Mouse (Mus musculus): ENCODE measurements at regions not wholly inside any gene's neighbourhood (a gene's known extent, or its start where the extent isn't known, plus 50 kb on each side); places are given as distances from the start of the nearest gene placed in this dataset.

GRCm38 (mm10) chr6:24263796-24264195 is 95.9 kb upstream of the Slc13a1 start:
- Histone ChIP-seq H3K9ac (ENCODE audit: low read length) (no peak overlapping the region), H3K4me3 (ENCODE audit: control insufficient read depth in 1 of 2, insufficient read depth in 1 of 2, low read depth in 1 of 2, low read length in 2 of 2) (no peak overlapping the region), H3K27me3 (ENCODE audit: control insufficient read depth, insufficient read depth, low read length) (no peaks in the 10 kb centered on the region), H3K27ac (replicated peaks in 1 of 2; ENCODE audit: control insufficient read depth in 1 of 2, insufficient read depth in 1 of 2, low read depth in 2 of 2, low read length in 2 of 2) (no peak overlapping the region), H3K4me1 (ENCODE audit: control insufficient read depth in 2 of 2, insufficient read depth in 2 of 2, low read length in 2 of 2) (no peaks in the 10 kb centered on the region), H3K36me3 (ENCODE audit: control insufficient read depth, insufficient read depth, low read length) (no peaks in the 10 kb centered on the region), H3K9me3 (ENCODE audit: control insufficient read depth, low read length) (no peaks in the 10 kb centered on the region), H3K4me2 (ENCODE audit: low read length) (no peak overlapping the region)
- no peak for ATAC-seq (ENCODE audit: insufficient number of reproducible peaks, insufficient read depth, low FRiP score, low read depth)
- WGBS, result 88% methylated on average over 4 of the region's 4 CpGs

- H3K4me1 ChIP-seq (ENCODE audit: control insufficient read depth in 2 of 2, insufficient read depth in 2 of 2, low read length in 2 of 2), result no peaks in the 10 kb centered on the region
- no peak overlapping the region for H3K9ac ChIP-seq (ENCODE audit: low read length)
- 79% methylated on average over 5 of the region's 5 CpGs for WGBS
- no peak overlapping the region for H3K4me3 ChIP-seq (ENCODE audit: control insufficient read depth in 1 of 2, insufficient read depth in 1 of 2, low read depth in 1 of 2, low read length in 2 of 2)
- no peaks in the 10 kb centered on the region for H3K27me3 ChIP-seq (ENCODE audit: control insufficient read depth, insufficient read depth, low read length)
- H3K27ac ChIP-seq (replicated peaks in 1 of 2; ENCODE audit: control insufficient read depth in 1 of 2, insufficient read depth in 1 of 2, low read depth in 2 of 2, low read length in 2 of 2), result no peak overlapping the region
- no peaks in the 10 kb centered on the region for H3K9me3 ChIP-seq (ENCODE audit: control insufficient read depth, low read length)
- no peak for ATAC-seq (ENCODE audit: insufficient number of reproducible peaks, insufficient read depth, low FRiP score, low read depth)
- H3K4me2 ChIP-seq (ENCODE audit: low read length), result no peak overlapping the region
- no peaks in the 10 kb centered on the region for H3K36me3 ChIP-seq (ENCODE audit: control insufficient read depth, insufficient read depth, low read length)
Observed at GRCm38 (mm10) chr6:24262578-24262977, 94.7 kb upstream of the Slc13a1 start.

- Histone ChIP-seq H3K9me3 (ENCODE audit: control insufficient read depth, low read length) (no peaks in the 10 kb centered on the region), H3K4me1 (ENCODE audit: control insufficient read depth in 2 of 2, insufficient read depth in 2 of 2, low read length in 2 of 2) (no peaks in the 10 kb centered on the region), H3K9ac (ENCODE audit: low read length) (no peak overlapping the region), H3K27ac (replicated peaks in 1 of 2; ENCODE audit: control insufficient read depth in 1 of 2, insufficient read depth in 1 of 2, low read depth in 2 of 2, low read length in 2 of 2) (no peak overlapping the region), H3K27me3 (ENCODE audit: control insufficient read depth, insufficient read depth, low read length) (no peaks in the 10 kb centered on the region), H3K36me3 (ENCODE audit: control insufficient read depth, insufficient read depth, low read length) (no peaks in the 10 kb centered on the region), H3K4me2 (ENCODE audit: low read length) (no peak overlapping the region), H3K4me3 (ENCODE audit: control insufficient read depth in 1 of 2, insufficient read depth in 1 of 2, low read depth in 1 of 2, low read length in 2 of 2) (no peak overlapping the region)
- no peak for ATAC-seq (ENCODE audit: insufficient number of reproducible peaks, insufficient read depth, low FRiP score, low read depth)
- 87% methylated on average over 1 of the region's 1 CpGs for WGBS
Observed at GRCm38 (mm10) chr6:24245591-24245990, 77.7 kb upstream of the Slc13a1 start.

- H3K36me3 ChIP-seq (ENCODE audit: control insufficient read depth, insufficient read depth, low read length), result no peaks in the 10 kb centered on the region
- ATAC-seq (ENCODE audit: insufficient number of reproducible peaks, insufficient read depth, low FRiP score, low read depth), result no peak
- H3K27ac ChIP-seq (replicated peaks in 1 of 2; ENCODE audit: control insufficient read depth in 1 of 2, insufficient read depth in 1 of 2, low read depth in 2 of 2, low read length in 2 of 2), result no peak overlapping the region
- no peak overlapping the region for H3K9ac ChIP-seq (ENCODE audit: low read length)
- 60% methylated on average over 1 of the region's 1 CpGs for WGBS
- H3K9me3 ChIP-seq (ENCODE audit: control insufficient read depth, low read length), result no peaks in the 10 kb centered on the region
- no peak overlapping the region for H3K4me3 ChIP-seq (ENCODE audit: control insufficient read depth in 1 of 2, insufficient read depth in 1 of 2, low read depth in 1 of 2, low read length in 2 of 2)
- H3K27me3 ChIP-seq (ENCODE audit: control insufficient read depth, insufficient read depth, low read length), result no peaks in the 10 kb centered on the region
- no peak overlapping the region for H3K4me2 ChIP-seq (ENCODE audit: low read length)
- no peaks in the 10 kb centered on the region for H3K4me1 ChIP-seq (ENCODE audit: control insufficient read depth in 2 of 2, insufficient read depth in 2 of 2, low read length in 2 of 2)
Observed at GRCm38 (mm10) chr6:24238541-24238940, 70.6 kb upstream of the Slc13a1 start.

- Histone ChIP-seq H3K4me2 (ENCODE audit: low read length) (no peak overlapping the region), H3K36me3 (ENCODE audit: control insufficient read depth, insufficient read depth, low read length) (no peaks in the 10 kb centered on the region), H3K9me3 (ENCODE audit: control insufficient read depth, low read length) (no peaks in the 10 kb centered on the region), H3K27ac (replicated peaks in 1 of 2; ENCODE audit: control insufficient read depth in 1 of 2, insufficient read depth in 1 of 2, low read depth in 2 of 2, low read length in 2 of 2) (no peak overlapping the region), H3K27me3 (ENCODE audit: control insufficient read depth, insufficient read depth, low read length) (no peaks in the 10 kb centered on the region), H3K4me1 (ENCODE audit: control insufficient read depth in 2 of 2, insufficient read depth in 2 of 2, low read length in 2 of 2) (no peaks in the 10 kb centered on the region), H3K9ac (ENCODE audit: low read length) (no peak overlapping the region), H3K4me3 (ENCODE audit: control insufficient read depth in 1 of 2, insufficient read depth in 1 of 2, low read depth in 1 of 2, low read length in 2 of 2) (no peak overlapping the region)
- no peak for ATAC-seq (ENCODE audit: insufficient number of reproducible peaks, insufficient read depth, low FRiP score, low read depth)
- WGBS, result 80% methylated on average over 2 of the region's 2 CpGs
Observed at GRCm38 (mm10) chr6:24238054-24238453, 70.2 kb upstream of the Slc13a1 start.

- Histone ChIP-seq H3K4me1 (ENCODE audit: control insufficient read depth in 2 of 2, insufficient read depth in 2 of 2, low read length in 2 of 2) (no peaks in the 10 kb centered on the region), H3K27ac (replicated peaks in 1 of 2; ENCODE audit: control insufficient read depth in 1 of 2, insufficient read depth in 1 of 2, low read depth in 2 of 2, low read length in 2 of 2) (no peak overlapping the region), H3K36me3 (ENCODE audit: control insufficient read depth, insufficient read depth, low read length) (no peaks in the 10 kb centered on the region), H3K27me3 (ENCODE audit: control insufficient read depth, insufficient read depth, low read length) (no peaks in the 10 kb centered on the region), H3K4me2 (ENCODE audit: low read length) (no peak overlapping the region), H3K9me3 (ENCODE audit: control insufficient read depth, low read length) (no peaks in the 10 kb centered on the region), H3K4me3 (ENCODE audit: control insufficient read depth in 1 of 2, insufficient read depth in 1 of 2, low read depth in 1 of 2, low read length in 2 of 2) (no peak overlapping the region), H3K9ac (ENCODE audit: low read length) (no peak overlapping the region)
- ATAC-seq (ENCODE audit: insufficient number of reproducible peaks, insufficient read depth, low FRiP score, low read depth), result no peak
- 51% methylated on average over 2 of the region's 2 CpGs for WGBS
Observed at GRCm38 (mm10) chr6:24233626-24234025, 65.7 kb upstream of the Slc13a1 start.

GRCm38 (mm10) chr6:24220589-24220988 is 52.7 kb upstream of the Slc13a1 start:
- no peak overlapping the region for H3K4me2 ChIP-seq (ENCODE audit: low read length)
- WGBS, result 38% methylated on average over 1 of the region's 1 CpGs
- H3K4me3 ChIP-seq (ENCODE audit: control insufficient read depth in 1 of 2, insufficient read depth in 1 of 2, low read depth in 1 of 2, low read length in 2 of 2), result no peak overlapping the region
- no peak overlapping the region for H3K27ac ChIP-seq (replicated peaks in 1 of 2; ENCODE audit: control insufficient read depth in 1 of 2, insufficient read depth in 1 of 2, low read depth in 2 of 2, low read length in 2 of 2)
- no peaks in the 10 kb centered on the region for H3K27me3 ChIP-seq (ENCODE audit: control insufficient read depth, insufficient read depth, low read length)
- H3K9me3 ChIP-seq (ENCODE audit: control insufficient read depth, low read length), result no peaks in the 10 kb centered on the region
- no peak overlapping the region for H3K9ac ChIP-seq (ENCODE audit: low read length)
- H3K4me1 ChIP-seq (ENCODE audit: control insufficient read depth in 2 of 2, insufficient read depth in 2 of 2, low read length in 2 of 2), result no peaks in the 10 kb centered on the region
- ATAC-seq (ENCODE audit: insufficient number of reproducible peaks, insufficient read depth, low FRiP score, low read depth), result no peak
- no peaks in the 10 kb centered on the region for H3K36me3 ChIP-seq (ENCODE audit: control insufficient read depth, insufficient read depth, low read length)

- H3K27ac ChIP-seq (replicated peaks in 1 of 2; ENCODE audit: control insufficient read depth in 1 of 2, insufficient read depth in 1 of 2, low read depth in 2 of 2, low read length in 2 of 2), result no peak overlapping the region
- no peaks in the 10 kb centered on the region for H3K36me3 ChIP-seq (ENCODE audit: control insufficient read depth, insufficient read depth, low read length)
- H3K9ac ChIP-seq (ENCODE audit: low read length), result no peak overlapping the region
- no peaks in the 10 kb centered on the region for H3K27me3 ChIP-seq (ENCODE audit: control insufficient read depth, insufficient read depth, low read length)
- WGBS, result 69% methylated on average over 3 of the region's 3 CpGs
- no peak overlapping the region for H3K4me2 ChIP-seq (ENCODE audit: low read length)
- no peak overlapping the region for H3K4me3 ChIP-seq (ENCODE audit: control insufficient read depth in 1 of 2, insufficient read depth in 1 of 2, low read depth in 1 of 2, low read length in 2 of 2)
- H3K9me3 ChIP-seq (ENCODE audit: control insufficient read depth, low read length), result no peaks in the 10 kb centered on the region
- no peak for ATAC-seq (ENCODE audit: insufficient number of reproducible peaks, insufficient read depth, low FRiP score, low read depth)
- no peaks in the 10 kb centered on the region for H3K4me1 ChIP-seq (ENCODE audit: control insufficient read depth in 2 of 2, insufficient read depth in 2 of 2, low read length in 2 of 2)
Observed at GRCm38 (mm10) chr6:24219882-24220522, 52.1 kb upstream of the Slc13a1 start.

Measured in heart, embryonic 14.5 days (tissue).